Mouse (Mus musculus): Measurements from ENCODE around the gene Eif4a1.
"Not testable (repeated sequence)": the region's sequence is repeated elsewhere in the genome, so short reads cannot be mapped to it uniquely, and the experiment has no call there.

Eif4a1 gene

DNA sequence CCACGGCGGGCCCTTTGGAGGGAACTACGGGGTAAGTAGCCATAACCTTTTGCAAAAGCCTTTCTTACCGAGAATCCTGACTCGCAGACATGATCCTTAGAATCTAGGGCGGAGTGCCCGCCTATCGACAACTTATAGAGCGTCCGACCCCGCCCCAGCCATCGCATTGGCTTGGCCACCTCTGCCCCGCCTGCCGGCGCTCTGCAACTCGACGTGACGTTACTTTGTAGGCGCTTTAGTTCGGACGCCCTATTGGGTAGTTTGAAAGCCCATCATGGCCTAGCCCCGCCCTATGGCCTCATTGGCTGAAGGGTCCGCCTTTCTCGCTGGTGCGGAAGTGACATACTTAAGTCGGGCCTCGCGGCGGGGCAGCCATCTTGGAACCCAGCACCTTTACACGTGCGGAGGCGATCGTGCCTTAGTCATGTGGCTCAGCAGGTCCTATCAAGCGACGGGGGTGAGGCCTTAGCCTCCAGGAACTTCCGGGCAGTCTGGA is at the start of gene Eif4a1:
TSS of gene Eif4a1 (minus strand) at position 213 of the 496 bp plus-strand sequence.
- peak; percentile 93 for ATAC-seq (ENCODE audit: low TSS enrichment)

DNA sequence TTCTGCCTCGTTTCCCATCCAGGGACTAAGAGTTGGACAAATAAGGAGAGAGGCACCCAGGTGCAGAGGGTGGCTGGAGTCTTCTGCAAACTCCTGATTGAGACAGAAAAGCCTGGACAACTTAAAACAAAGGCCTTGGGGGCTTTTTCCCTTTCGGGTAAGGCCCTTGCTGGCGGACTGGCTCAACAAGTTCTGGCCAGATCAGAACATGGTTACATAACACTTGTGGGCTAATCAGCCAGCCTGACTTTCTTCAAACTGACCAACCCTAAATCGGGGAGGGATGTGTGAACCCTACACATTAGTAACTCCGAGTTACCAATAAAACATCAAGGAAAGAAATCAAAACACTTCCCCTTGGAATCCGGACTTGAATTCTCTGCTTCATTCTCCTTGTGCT is 48.6 kb upstream of the Eif4a1 start:
- no peak for ATAC-seq (ENCODE audit: low TSS enrichment)

DNA sequence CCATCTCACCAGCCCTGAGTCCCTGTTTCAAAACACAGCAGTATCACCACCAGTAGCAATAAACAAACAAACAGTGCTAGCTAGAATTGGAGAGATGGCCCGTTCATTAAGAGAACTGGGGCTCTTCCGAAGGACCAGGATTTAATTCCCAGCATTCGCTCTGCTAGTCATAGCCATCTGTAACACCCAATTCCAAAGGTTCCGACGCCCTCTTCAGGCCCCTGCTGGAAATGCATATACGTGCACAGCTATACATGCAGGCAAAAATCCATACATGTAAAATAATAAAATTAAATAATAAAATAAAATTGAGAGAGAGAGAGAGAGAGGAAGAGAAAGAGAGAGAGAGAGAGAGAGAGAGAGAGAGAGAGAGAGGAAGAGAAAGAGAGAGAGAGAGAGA is 47.2 kb upstream of the Eif4a1 start:
- ATAC-seq (ENCODE audit: low TSS enrichment) = no peak

DNA sequence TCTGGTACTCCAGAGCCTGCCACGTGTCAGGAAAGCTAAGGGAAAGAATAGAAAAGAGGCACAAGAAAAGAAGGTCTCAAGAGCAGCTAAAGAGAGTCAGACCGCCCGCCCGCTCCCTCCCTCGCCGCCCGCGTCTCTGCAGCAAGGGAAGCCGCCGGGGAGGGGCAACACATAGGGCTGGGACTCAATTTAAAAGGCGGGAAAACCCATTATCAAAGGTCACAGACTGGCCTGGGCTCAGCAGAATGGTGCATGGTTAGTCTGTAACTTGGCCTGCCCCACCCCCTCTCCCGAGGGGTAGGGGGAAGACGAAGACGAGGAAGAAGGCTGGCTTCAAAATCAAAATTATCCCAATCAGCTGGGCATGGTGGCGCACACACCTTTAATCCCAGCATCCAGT is 46.4 kb upstream of the Eif4a1 start:
- ATAC-seq (ENCODE audit: low TSS enrichment) = no peak

DNA sequence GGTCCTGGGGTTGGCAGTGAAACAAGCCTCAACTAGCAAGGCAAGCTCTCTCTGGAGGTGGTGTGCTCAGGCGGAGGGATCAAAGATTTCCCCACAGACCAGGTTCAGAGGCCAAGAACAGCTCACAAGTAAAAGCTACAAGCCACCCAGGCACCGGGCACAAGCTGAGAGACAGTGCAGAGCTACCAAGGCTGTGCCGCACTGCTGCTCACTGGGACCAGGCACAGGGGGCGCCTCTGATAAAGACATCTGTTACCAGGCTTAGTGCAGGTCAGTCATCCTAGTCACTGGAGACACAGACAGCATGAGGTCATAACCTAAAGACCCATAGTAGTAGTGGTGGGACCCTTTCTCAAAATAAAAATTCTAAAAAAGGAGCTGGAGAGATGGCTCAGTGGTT is 44.7 kb upstream of the Eif4a1 start:
- ATAC-seq (ENCODE audit: low TSS enrichment) = no peak

DNA sequence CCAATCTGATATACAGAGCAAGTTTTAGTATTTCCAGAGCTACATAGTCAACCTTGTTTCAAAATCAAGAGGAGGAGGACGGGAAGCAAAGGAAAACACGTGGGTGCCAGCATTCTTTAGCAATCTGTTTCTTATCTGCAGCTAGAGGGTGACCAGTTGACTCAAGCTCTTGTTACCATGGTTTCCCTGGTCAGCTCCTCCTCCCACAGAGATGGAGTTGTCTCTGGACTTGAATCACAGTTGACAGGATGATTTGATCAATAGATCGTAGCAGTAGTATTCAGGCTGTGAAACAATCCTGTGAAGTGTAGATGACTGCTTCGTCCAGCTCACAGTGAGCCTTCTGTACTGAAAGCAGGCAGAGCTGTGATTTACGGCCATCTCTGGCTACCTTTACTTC is 43.7 kb upstream of the Eif4a1 start:
- ATAC-seq (ENCODE audit: low TSS enrichment) = no peak

DNA sequence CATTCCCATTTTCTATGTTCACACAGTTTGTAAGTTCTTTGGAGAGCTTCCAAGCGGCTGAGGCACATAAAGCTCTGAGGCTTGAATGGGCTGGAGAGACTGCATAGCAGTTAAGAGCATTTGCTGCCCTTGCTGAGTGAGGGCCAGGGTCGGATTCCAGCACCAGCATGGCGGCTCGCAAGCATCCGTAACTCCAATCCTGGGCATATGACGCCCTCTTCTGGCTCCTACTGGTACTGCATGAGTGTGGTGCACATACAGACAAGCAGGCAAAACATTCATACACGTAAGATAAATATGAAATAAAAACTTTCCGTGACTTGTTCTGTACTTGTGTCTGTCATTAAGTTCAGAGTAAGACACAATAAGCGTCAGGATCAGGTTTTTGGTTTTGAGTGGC is 43.3 kb upstream of the Eif4a1 start:
- ATAC-seq (ENCODE audit: low TSS enrichment) = no peak

DNA sequence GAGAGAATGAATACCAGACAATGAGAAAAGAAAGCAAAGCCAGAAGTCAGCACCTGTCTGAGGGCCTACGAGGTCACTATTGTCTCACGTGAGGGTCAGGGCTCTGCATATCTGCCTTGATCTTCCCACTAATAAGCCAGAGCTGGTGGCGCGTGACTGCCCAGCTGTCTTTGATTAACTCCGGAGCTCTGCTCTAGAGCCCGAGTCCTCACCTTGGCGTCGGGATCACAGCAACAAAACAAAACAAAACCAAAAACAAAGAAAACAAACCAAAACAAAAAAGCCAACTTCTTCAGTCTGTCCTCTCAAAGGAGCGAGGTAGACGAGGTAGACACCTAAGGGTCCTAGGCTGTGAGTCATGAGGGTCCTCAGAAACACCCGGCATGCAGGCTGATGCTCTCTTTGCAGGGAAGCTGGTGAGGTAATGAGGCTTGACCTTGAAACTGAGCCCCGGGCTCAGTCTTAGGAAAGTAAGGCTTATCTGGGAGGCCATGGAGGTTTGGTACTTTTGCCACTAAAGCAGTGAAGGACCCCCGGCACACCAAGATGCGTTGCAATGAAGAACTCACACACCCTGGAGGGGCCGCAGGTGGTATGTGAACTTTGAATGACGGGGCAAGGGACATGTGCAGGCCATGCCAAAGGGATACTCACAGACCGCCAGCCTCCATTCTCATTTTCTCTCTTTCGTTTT is 42.6 kb upstream of the Eif4a1 start:
- ATAC-seq (ENCODE audit: low TSS enrichment) = no peak

DNA sequence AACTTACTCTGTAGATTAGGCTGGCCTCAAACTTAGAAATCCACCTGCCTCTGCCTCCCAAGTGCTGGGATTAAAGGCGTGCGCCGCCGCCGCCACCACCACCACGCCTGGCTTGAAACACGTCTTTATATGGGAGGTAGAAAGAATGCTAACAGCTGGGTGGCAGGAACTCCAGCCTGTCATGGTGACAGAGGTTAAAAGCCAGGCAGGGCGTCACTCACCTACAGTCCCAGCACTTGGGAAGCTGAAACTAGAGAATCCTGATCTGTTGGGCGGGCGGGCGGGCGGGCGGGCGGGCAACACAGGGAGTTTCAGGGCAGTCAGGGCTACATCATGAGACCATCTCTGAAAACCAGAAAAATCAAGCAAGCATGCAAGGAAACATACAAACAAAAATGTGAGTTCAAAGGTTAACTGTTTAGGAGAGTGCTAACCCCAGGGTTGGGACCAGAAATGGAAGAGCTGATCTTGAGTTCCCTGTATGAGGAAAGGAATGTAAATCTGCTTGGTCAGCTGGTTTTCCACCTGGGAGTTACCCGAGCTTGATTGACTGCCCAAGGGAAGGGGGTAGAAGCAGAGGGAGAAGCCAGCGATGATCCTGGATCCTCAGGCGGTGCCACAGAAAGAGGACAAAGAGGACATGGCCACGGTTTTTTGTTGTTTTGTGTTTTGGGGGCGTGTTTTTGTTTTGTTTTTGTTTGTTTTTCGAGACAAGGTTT is 40.9 kb upstream of the Eif4a1 start:
- ATAC-seq (ENCODE audit: low TSS enrichment) = no peak

DNA sequence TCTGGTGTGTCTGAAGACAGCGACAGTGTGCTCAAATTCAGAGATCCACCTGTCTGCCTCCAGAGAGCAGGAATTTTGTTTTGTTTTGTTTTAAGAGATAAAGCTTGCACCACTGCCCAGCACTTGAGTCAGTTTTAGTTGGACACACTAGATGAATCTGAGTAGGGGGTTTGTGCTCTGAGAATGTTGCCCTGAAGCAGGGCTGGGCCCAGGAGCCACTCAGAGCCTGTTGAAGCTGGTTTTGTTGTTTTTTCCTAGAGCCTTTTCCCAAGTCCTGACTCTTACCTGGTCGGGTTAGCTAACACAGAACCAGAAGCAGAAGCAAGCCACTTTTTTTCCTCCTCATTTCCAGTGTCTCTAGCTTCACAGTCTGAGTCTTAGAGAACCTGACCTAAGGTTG is 38.9 kb upstream of the Eif4a1 start:
- ATAC-seq (ENCODE audit: low TSS enrichment) = no peak

DNA sequence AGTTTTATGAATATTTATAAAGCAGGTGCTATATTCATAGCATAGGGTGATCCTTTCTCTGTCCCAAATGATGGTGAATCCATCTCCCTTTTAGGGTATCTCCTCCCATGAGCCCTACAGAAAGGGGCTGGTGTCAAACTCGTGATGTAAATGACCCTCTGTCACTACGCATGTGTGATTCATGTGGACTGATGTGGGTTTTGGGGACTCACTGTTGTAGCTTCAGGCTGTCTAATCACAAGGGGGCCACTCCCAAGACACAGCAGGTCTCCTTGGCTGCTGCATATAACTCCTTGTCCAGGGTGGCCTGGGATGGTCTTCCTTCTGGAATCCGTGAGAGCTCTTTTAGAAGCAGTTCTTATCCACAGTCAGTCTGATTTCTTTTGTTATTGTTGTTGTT is 38.2 kb upstream of the Eif4a1 start:
- no peak for ATAC-seq (ENCODE audit: low TSS enrichment)

DNA sequence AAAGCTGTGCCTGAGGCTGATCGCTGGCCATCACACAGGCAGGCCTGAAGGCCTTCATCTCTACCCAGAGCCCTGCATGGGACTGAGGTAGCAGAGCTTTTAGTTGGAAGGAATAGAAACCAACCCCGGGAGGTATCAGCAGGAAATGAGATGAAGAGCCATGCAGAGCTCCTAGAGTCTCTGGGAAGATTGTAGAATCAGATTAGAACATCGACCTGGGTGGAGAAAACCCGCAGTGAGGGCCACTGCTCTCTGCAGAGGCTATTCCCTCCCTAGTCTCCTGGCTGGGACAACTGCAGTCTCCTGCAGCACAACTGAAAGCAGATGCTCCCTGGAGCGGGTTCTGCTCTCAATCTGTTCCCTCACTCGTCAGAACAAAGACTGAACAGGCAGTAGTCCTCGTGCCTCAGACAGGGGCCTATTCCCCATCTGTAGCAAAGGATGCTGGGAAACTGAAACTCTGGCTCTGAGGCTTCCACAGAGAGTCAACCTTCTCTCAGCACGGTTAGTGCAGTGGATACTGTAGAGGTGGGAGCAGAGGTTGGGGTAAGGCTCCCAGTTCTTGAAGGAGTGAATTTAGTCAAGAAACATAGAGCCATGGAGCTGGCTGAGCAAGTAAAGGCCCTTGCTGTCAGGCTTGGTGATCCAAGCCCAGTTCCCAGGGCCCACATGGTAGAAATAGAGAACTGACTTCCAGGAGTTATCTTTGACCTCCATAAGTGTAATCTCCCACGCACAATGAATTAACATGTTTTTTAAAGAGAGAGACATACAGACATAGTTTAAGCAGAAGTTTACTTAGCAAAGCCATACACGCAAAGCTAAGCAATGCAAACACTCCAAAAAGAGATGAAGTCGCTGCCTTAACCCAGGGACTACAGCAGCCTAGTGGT is 37.6 kb upstream of the Eif4a1 start:
- no peak for ATAC-seq (ENCODE audit: low TSS enrichment)

DNA sequence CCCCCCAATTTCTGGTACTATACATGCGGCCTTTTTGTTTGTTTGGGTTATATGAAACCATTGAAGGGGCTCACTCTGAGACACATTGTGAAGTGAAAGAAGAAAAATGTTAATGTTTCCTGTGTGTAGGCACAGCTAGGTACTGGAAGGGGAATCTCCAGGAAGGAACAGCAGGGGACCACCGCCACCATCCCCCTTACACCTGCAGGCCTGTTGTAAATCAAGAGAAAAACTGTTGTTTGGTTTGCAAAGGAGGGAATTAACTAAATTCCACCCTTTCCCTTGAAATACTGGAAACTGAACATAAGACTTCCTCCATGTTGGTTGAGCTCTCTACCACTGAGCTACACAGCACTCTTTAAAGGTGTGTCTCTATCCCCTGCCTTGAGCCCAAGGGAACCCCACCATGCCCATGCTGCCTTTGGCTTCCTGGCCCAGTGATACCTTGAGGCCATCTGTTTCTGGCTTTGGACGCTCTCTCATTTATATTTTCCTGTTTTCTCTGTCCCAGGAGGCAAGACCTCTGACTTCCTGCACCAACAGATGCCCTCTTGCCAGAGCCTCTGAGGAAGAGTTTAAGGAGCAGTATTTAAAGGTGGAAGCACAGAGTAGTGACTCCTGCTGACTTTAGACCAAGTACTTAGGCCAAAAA is 36.5 kb upstream of the Eif4a1 start:
- ATAC-seq (ENCODE audit: low TSS enrichment) = no peak

DNA sequence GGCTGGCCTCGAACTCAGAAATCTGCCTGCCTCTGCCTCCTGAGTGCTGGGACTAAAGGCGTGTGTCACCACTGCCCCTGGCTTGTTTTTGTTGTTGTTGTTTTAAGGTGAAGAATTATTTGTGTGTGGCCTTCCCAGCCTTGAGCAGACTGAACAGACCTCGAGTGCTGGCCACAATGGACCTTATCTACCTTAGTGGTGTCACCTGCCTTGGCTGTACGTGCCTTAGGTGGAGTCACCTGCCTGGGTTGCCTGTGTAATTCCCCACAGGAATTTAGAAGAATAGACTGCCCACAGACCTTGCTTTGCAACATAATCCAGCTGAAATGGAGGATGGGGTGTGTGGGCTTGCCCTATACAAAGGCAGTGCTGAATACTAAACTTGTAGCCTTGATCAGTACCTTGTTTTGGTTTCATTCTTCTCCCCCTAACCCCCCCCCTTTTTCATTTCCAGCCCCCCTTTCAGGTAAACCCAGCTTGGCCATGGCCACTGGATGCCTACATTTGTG is 35.7 kb upstream of the Eif4a1 start:
- no peak for ATAC-seq (ENCODE audit: low TSS enrichment)

DNA sequence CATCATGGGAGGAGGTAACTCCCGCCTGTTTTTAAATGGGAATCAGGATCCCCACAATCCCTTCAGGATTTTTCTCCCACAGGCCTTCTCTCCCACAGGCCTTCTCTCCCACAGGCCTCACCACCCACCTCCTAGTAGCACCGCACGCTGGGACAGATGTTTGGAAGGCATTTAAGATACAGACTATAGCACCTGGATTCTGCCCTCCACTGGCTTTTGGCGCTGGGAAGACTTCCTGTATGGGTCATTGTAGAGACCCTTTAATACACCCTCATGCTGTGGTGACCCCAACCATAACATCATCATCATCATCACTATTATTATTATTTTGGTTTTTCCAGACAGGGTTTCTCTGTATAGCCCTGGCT is 35.2 kb upstream of the Eif4a1 start:
- ATAC-seq (ENCODE audit: low TSS enrichment) = no peak

DNA sequence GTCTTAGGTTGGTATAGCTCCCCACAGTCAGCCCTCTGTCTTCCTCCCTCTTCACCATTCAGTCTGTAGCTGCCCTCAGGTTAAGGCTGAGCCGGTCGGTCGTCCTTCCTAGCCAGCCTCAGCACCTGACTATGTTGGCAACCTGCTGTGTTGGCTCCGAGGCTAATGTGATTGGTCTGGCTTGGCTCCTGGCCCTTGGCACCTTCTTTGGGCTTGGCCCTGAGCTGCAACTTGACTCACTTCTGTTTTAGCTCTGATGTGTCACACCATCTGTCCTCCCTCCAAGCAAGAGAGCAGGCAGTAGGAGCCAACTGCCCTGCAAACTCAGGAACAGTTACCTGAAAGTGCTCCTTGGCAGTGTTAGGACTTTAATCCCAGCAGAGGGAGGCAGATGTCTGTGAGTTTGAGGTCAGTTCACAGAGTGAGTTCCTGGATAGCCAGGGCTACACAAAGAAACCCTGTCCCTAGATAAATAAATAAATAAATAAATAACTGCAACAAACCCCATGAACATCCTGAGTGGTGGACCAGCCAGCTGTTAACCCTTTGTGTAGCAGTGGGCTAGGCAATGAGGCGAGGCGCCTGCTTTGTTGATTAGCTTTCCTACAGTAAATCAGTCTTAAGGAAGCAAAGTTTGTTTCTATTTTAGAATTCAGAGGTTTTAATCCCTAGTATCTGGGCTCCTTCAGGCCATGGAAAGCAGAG is 34.7 kb upstream of the Eif4a1 start:
- ATAC-seq (ENCODE audit: low TSS enrichment) = peak; percentile 50; the same call in 1 of the 2 replicates

DNA sequence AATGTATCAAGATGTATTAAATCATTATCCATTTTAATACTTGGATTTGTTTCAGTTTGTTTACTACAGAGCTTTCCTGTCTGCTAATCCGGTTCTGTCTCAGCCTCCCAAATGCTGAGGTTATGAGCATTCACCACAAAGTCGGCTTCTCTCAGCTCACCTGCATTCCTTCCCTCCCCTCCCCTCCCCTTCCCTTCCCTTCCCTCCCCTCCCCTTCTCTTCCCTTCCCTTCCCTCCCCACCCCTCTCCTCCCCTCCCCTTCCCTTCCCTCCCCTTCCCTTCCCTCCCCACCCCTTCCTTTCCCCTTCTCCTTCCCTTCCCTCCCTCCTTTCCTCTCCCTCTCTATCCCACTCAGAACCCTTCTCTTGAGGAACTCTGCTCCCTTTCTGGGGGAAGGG is 32.4 kb upstream of the Eif4a1 start:
- no peak for ATAC-seq (ENCODE audit: low TSS enrichment)

DNA sequence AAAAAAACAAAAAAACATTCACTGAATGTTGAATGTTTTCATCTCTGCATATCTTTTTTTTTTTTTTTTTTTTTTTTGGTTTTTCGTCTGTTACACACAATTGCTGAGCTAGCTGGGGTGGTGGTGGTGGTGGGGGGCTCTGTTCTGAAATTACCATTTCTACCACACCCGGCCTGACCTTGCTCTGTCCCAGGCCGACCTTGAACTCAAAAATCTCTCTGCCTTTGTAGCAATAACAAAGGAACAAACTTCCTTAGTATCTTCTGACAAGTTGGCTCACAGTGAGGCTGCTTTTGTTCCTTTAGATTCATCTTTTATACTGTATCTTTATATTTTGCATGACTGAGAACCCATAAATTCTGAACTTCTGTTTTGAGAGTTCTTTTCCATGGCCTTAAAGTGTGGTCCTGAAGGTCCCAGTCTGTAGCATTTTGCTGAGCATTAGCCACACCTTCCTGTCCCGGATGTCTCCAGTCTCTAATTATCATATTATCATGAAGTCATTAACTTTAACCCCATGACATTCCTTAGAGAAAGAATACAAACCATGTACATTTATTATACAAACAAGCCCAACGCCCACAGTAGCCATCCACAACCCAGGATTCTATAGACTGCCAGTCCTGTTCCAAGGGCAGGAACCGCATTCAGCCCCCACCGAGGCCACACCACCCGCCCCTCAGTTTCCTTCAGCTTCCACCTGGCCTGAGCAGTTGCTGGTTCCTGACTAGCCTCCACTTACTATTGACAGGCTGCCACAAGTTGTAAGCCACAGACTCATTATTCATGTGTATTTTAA is 31.8 kb upstream of the Eif4a1 start:
- no peak for ATAC-seq (ENCODE audit: low TSS enrichment)

DNA sequence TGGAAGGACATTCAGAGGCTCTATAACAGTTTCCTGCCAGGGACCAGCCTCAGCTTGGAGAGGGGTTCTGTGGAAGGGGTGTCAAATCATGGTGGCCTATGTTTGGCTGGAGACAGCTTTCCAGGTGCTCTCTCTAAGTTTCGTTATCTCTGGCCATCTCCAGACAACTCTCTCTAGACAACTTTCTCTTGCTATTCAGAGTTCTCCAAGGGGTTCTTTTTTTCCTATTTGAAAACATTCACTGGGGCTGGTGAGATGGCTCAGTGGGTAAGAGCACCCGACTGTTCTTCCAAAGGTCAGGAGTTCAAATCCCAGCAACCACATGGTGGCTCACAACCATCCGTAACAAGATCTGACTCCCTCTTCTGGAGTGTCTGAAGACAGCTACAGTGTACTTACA is 31.2 kb upstream of the Eif4a1 start:
- ATAC-seq (ENCODE audit: low TSS enrichment) = not testable (repeated sequence)

DNA sequence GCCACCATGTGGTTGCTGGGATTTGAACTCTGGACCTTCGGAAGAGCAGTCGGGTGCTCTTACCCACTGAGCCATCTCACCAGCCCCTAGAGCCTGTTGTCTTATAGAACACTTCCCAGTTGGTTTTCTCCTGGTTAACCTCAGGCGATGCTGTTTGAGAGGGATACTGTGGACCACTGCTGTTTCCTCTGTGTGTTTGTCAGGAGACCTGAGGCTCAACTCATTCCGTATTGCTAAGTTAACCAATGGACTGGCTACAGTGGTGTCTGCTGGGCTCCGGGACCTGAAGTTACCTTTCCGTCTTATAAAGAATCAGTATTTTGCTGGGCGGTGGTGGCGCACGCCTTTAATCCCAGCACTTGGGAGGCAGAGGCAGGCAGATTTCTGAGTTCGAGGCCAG is 30.7 kb upstream of the Eif4a1 start:
- not testable (repeated sequence) for ATAC-seq (ENCODE audit: low TSS enrichment)

All from frontal cortex, adult (tissue).